Comparison of ENCODE assay signal across 27 mouse cellular contexts in the genomic region with DNA sequence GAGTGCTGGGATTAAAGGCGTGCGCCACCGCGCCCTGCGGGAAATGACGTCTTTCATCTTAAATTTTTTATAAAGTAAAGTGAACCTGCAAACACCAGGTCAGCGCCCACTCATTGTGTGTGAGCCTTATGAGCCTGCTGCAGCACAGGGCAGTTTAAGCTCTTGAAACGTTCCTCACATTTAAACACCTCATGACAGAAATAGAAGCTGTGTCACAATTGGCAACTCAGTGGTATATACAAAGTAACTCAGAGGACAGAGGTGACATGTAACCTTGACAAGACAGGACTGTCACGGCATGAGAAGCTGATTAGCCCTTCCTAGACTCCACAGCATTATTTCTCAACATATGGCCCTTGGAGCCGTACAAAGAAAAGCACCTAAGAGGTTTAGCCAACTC. TPM values are rescaled to one million over a fixed set of nuclear protein-coding genes. Genes with fewer than 3 reads are reported as not detected.
A peak's percentile ranks its signal among the peaks of the same experiment; 100 is the strongest.
DNase-seq lines count a peak whose midpoint lies in the region; ATAC-seq and TF ChIP-seq lines count a peak whose summit lies in the region.
"Had no signal": no experiment of that assay in that cellular context is flagged by ENCODE, and none has a peak within 500 bp of the region (broad histone marks: within the 10 kb centered on the region; RNA-seq: fewer than 3 reads in every experiment).

No protein-coding gene starts in this region.

- 80% methylated on average over 10 of the region's 10 CpGs for WGBS in heart, embryonic 10.5 days
- WGBS in heart, embryonic 15.5 days: 68% methylated on average over 10 of the region's 10 CpGs
- 92% methylated on average over 10 of the region's 10 CpGs for WGBS in stomach, postnatal 0 days

- H3K4me1 ChIP-seq in heart, embryonic 10.5 days: peaks cover 11% of the 10 kb centered on the region
- peaks cover 17% of the 10 kb centered on the region for H3K4me1 ChIP-seq in heart, embryonic 15.5 days (replicated peaks)
- H3K4me1 ChIP-seq in stomach, postnatal 0 days (replicated peaks; ENCODE audit: control insufficient read depth, insufficient read depth): no peaks in the 10 kb centered on the region
- H3K4me1 ChIP-seq: hindbrain, embryonic 12.5 days; intestine, embryonic 15.5 days had no signal

- H3K4me3 ChIP-seq in heart, embryonic 10.5 days: no peak overlapping the region
- H3K4me3 ChIP-seq in heart, embryonic 15.5 days: no peak overlapping the region
- no peak overlapping the region for H3K4me3 ChIP-seq in stomach, postnatal 0 days (ENCODE audit: low read depth, low read length)
- H3K4me3 ChIP-seq: erythroblast, embryonic 14.5 days; hindbrain, embryonic 12.5 days; intestine, embryonic 15.5 days had no signal

- H3K36me3 ChIP-seq in heart, embryonic 10.5 days: peaks cover 43% of the 10 kb centered on the region
- H3K36me3 ChIP-seq in heart, embryonic 15.5 days: peaks cover 9% of the 10 kb centered on the region; the same call in 1 of the 2 replicates
- peaks cover 11% of the 10 kb centered on the region; the same call in 1 of the 2 replicates for H3K36me3 ChIP-seq in stomach, postnatal 0 days (ENCODE audit: control insufficient read depth, insufficient read depth, low read length)

- H3K9ac ChIP-seq in heart, embryonic 15.5 days: no peak overlapping the region
- H3K9ac ChIP-seq in stomach, postnatal 0 days (ENCODE audit: low read length): no peak overlapping the region
- H3K9ac ChIP-seq: hindbrain, embryonic 12.5 days; intestine, embryonic 15.5 days; liver, embryonic 14.5 days had no signal

- no peak for TF ChIP-seq EP300 in stomach, postnatal 0 days (optimal IDR thresholded peaks at IDR 0.05)

- peak; percentile 40 to 62 for DNase-seq in heart, adult 18-20 months
- DNase-seq in heart, postnatal 25 days (ENCODE audit: low spot score): no peak
- DNase-seq in heart, embryonic 10.5 days (ENCODE audit: low spot score): no peak
- DNase-seq in skeletal muscle tissue, adult 2 months (ENCODE audit: low read depth, low spot score): peak; percentile 9
- DNase-seq in left cerebral cortex, postnatal 10 days (ENCODE audit: extremely low spot score in 1 of 2, low spot score in 2 of 2): no peak
- DNase-seq in stomach, postnatal 0 days (ENCODE audit: low spot score): no peak
- DNase-seq: adrenal gland, postnatal 14 days; cerebellum, adult 11-12 months; cerebellum, postnatal 14 days; gastrocnemius, postnatal 10 days; kidney, adult 2 months; layer of hippocampus, postnatal 36 days; liver; lung, adult 2 months; lung, postnatal 14 days; right cerebral cortex, adult 18-20 months; thymus, adult 2 months; thymus, postnatal 4 days had no signal

- peak overlapping the region; percentile 54; the same call in 1 of the 2 replicates for H3K27ac ChIP-seq in heart, embryonic 10.5 days
- H3K27ac ChIP-seq in heart, embryonic 15.5 days: peak overlapping the region; percentile 87
- H3K27ac ChIP-seq in stomach, postnatal 0 days (replicated peaks): no peak overlapping the region
- H3K27ac ChIP-seq: hindbrain, embryonic 12.5 days; hindbrain, postnatal 0 days; intestine, embryonic 15.5 days; liver, embryonic 14.5 days had no signal

- no peak overlapping the region for H3K4me2 ChIP-seq in heart, embryonic 15.5 days
- H3K4me2 ChIP-seq in stomach, postnatal 0 days (replicated peaks; ENCODE audit: low read depth): no peak overlapping the region
- H3K4me2 ChIP-seq: hindbrain, embryonic 12.5 days; intestine, embryonic 15.5 days; midbrain, embryonic 11.5 days had no signal

- ATAC-seq in heart, embryonic 15.5 days (replicated peaks; ENCODE audit: insufficient number of reproducible peaks, insufficient read depth, low FRiP score, low read depth): peak; percentile 88
- ATAC-seq in stomach, postnatal 0 days (ENCODE audit: low FRiP score, low TSS enrichment): no peak
- ATAC-seq: forebrain, embryonic 16.5 days; hindbrain, postnatal 0 days; intestine, embryonic 15.5 days; midbrain, embryonic 16.5 days had no signal

- H3K9me3 ChIP-seq in heart, embryonic 10.5 days: no peaks in the 10 kb centered on the region
- no peaks in the 10 kb centered on the region for H3K9me3 ChIP-seq in heart, embryonic 15.5 days (replicated peaks)
- no peaks in the 10 kb centered on the region for H3K9me3 ChIP-seq in stomach, postnatal 0 days (ENCODE audit: control insufficient read depth, low read length)
- H3K9me3 ChIP-seq: hindbrain, embryonic 12.5 days; intestine, embryonic 15.5 days had no signal

- intact Hi-C loops in heart, postnatal 25 days (cut with DNase I): loop anchor here (5.0 kb wide), 1 partner anchor 109 kb away; a partner anchor contains a TSS
- intact Hi-C loops in left cerebral cortex, postnatal 10 days (cut with DNase I): no loop called here

- TF ChIP-seq CTCF in stomach, postnatal 0 days (IDR thresholded peaks at IDR 0.05; ENCODE audit: low read depth): no peak

- no peaks in the 10 kb centered on the region for H3K27me3 ChIP-seq in heart, embryonic 10.5 days (ENCODE audit: insufficient read depth, poor library complexity, severe bottlenecking)
- no peaks in the 10 kb centered on the region for H3K27me3 ChIP-seq in heart, embryonic 15.5 days
- no peaks in the 10 kb centered on the region for H3K27me3 ChIP-seq in stomach, postnatal 0 days (ENCODE audit: control insufficient read depth, insufficient read depth, low read length)
- H3K27me3 ChIP-seq: hindbrain, embryonic 12.5 days; intestine, embryonic 15.5 days had no signal

RNA-seq across cellular contexts. Expression of a gene that starts 40.1 kb away (rescaled TPM):
- total RNA-seq in heart, adult 18-20 months (2021): 1 to 10 TPM; 7.3 to 7.8 TPM
- total RNA-seq in heart, postnatal 25 days (2021): 1 to 10 TPM; 8.7 to 8.8 TPM
- 18.1 and 23.0 TPM in 2 replicates for polyA plus RNA-seq in heart, embryonic 10.5 days (2016; fragmentation: Nextera tagmentation; extraction: Ambion mirVana)
- 13.1 and 15.6 TPM in 2 replicates for polyA plus RNA-seq in heart, embryonic 15.5 days (2015; fragmentation: Nextera tagmentation; extraction: Ambion mirVana)
- total RNA-seq in left cerebral cortex, postnatal 10 days (2021): 100 to 1,000 TPM; 101 to 103 TPM
- polyA plus RNA-seq in stomach, postnatal 0 days (2015; fragmentation: Nextera tagmentation; extraction: Ambion mirVana): 18.3 and 18.5 TPM in 2 replicates
- polyA plus RNA-seq: erythroblast, embryonic 14.5 days had no signal

Comparison
In these comparisons a context has a peak if more than half of its experiments do, and no peak if none do; other contexts are left out.
1. DNase-seq: peak in heart, adult 18-20 months (2 of 2) and skeletal muscle tissue, adult 2 months (single experiment); none in heart, postnatal 25 days (single experiment), heart, embryonic 10.5 days (single experiment), left cerebral cortex, postnatal 10 days (0 of 2) and stomach, postnatal 0 days (single experiment).
2. RNA of a gene that starts 40.1 kb away (total RNA-seq): 101 to 103 TPM in left cerebral cortex, postnatal 10 days; 8.7 to 8.8 TPM in heart, postnatal 25 days and 7.3 to 7.8 TPM in heart, adult 18-20 months; every median in the first group is over 10 times any median in the second.